Mouse (Mus musculus) MEL (cell line): Measurements from ENCODE around the gene Eif4h. TPM values are rescaled to one million over a fixed set of nuclear protein-coding genes. Genes with fewer than 3 reads are reported as not detected.

ENCODE experiments used
- DNase-seq: peaks from one replicate; pipeline ENCODE4 v3.0.0; 2011; ENCODE audit warnings: low read depth, low spot score
- H3K27ac ChIP-seq: 2 replicates; pipeline ENCODE4 v1.5.1; 2012; ENCODE audit warnings: low read depth, mild to moderate bottlenecking, control low read depth, low read length, moderate library complexity; ENCODE audit not compliant: control insufficient read depth
- H3K27me3 ChIP-seq, 2 experiments: fragments of 150-350 bp in 1 of 2; sonication (generic) in 1 of 2; 2 replicates each; pipeline ENCODE4 v1.6.1; 2012; ENCODE audit warnings: low read length in 2 of 2, mild to moderate bottlenecking in 2 of 2, improper control_type of control experiment in 1 of 2, moderate library complexity in 1 of 2; ENCODE audit not compliant: insufficient read depth in 2 of 2, control insufficient read depth in 1 of 2
- H3K36me3 ChIP-seq, 2 experiments: 2 replicates each; pipeline ENCODE4 v1.6.1; 2012 to 2014; ENCODE audit warnings: low read length in 2 of 2, improper control_type of control experiment in 1 of 2, inconsistent platforms in 1 of 2, mild to moderate bottlenecking in 1 of 2; ENCODE audit not compliant: insufficient read depth in 2 of 2, control insufficient read depth in 1 of 2
- H3K4me1 ChIP-seq, 2 experiments: fragments of 150-350 bp in 1 of 2; sonication (generic) in 1 of 2; 2 replicates each; pipeline ENCODE4 v1.6.1; 2012; ENCODE audit warnings: low read length in 2 of 2, improper control_type of control experiment in 1 of 2, mild to moderate bottlenecking in 1 of 2; ENCODE audit not compliant: insufficient read depth in 2 of 2, control insufficient read depth in 1 of 2
- H3K4me3 ChIP-seq, 2 experiments: fragments of 150-350 bp in 1 of 2; sonication (generic) in 1 of 2; 2 replicates each; pipeline ENCODE4 v1.5.1; 2012; ENCODE audit warnings: low read depth in 2 of 2, low read length in 2 of 2, mild to moderate bottlenecking in 2 of 2, moderate library complexity in 2 of 2, control low read depth in 1 of 2, improper control_type of control experiment in 1 of 2; ENCODE audit not compliant: control insufficient read depth in 1 of 2, insufficient read depth in 1 of 2
- H3K79me2 ChIP-seq: 2 replicates; pipeline ENCODE4 v1.6.1; 2012; ENCODE audit warnings: mild to moderate bottlenecking, low read length, moderate library complexity; ENCODE audit not compliant: control insufficient read depth, poor library complexity, insufficient read depth
- H3K9ac ChIP-seq: 2 replicates; pipeline ENCODE4 v1.6.1; 2012; ENCODE audit warnings: low read depth, mild to moderate bottlenecking, control low read depth, low read length, moderate library complexity; ENCODE audit not compliant: control insufficient read depth, poor library complexity, severe bottlenecking
- H3K9me3 ChIP-seq: fragments of 150-350 bp; sonication (generic); replicated peaks from 2 replicates; pipeline ENCODE4 v1.6.1; 2012; ENCODE audit warnings: mild to moderate bottlenecking, low read length, improper control_type of control experiment, moderate library complexity; ENCODE audit not compliant: insufficient read depth
- BHLHE40 ChIP-seq: IDR thresholded peaks from 2 replicates; pipeline ENCODE4 v1.6.1; 2012; ENCODE audit warnings: low read depth, mild to moderate bottlenecking, inconsistent platforms, low read length, improper control_type of control experiment, borderline replicate concordance
- CHD1 ChIP-seq: IDR thresholded peaks from 2 replicates; pipeline ENCODE4 v1.6.1; 2012; ENCODE audit warnings: low read depth, mild to moderate bottlenecking, inconsistent platforms, low read length, improper control_type of control experiment
- CHD2 ChIP-seq: IDR thresholded peaks from 2 replicates; pipeline ENCODE4 v1.6.1; 2011; ENCODE audit warnings: low read length, improper control_type of control experiment
- E2F4 ChIP-seq: IDR thresholded peaks from 2 replicates; pipeline ENCODE4 v1.6.1; 2011; ENCODE audit warnings: low read depth, low read length, improper control_type of control experiment, borderline replicate concordance
- ELF1 ChIP-seq: IDR thresholded peaks from 2 replicates; pipeline ENCODE4 v1.6.1; 2014; ENCODE audit warnings: low read depth, mild to moderate bottlenecking, inconsistent platforms, low read length, improper control_type of control experiment, moderate library complexity
- ETS1 ChIP-seq: IDR thresholded peaks from 2 replicates; pipeline ENCODE4 v1.6.1; 2012; ENCODE audit warnings: low read depth, mild to moderate bottlenecking, inconsistent platforms, low read length, improper control_type of control experiment, moderate library complexity
- GABPA ChIP-seq: IDR thresholded peaks from 2 replicates; pipeline ENCODE4 v1.6.1; 2012; ENCODE audit warnings: low read depth, mild to moderate bottlenecking, inconsistent platforms, low read length, improper control_type of control experiment, moderate library complexity
- JUND ChIP-seq: IDR thresholded peaks from 2 replicates; pipeline ENCODE4 v1.6.1; 2011; ENCODE audit warnings: low read depth, mild to moderate bottlenecking, improper control_type of control experiment, low read length
- MAFK ChIP-seq: IDR thresholded peaks from 2 replicates; pipeline ENCODE4 v1.6.1; 2011; ENCODE audit warnings: low read depth, mild to moderate bottlenecking, low read length, improper control_type of control experiment, borderline replicate concordance
- MAZ ChIP-seq: IDR thresholded peaks from 2 replicates; pipeline ENCODE4 v1.6.1; 2012; ENCODE audit warnings: low read depth, mild to moderate bottlenecking, inconsistent platforms, low read length, improper control_type of control experiment
- MYC ChIP-seq: IDR thresholded peaks from 2 replicates; pipeline ENCODE4 v1.6.1; 2011; ENCODE audit warnings: low read depth, mild to moderate bottlenecking, low read length, improper control_type of control experiment, moderate library complexity
- NELFE ChIP-seq: IDR thresholded peaks from 2 replicates; pipeline ENCODE4 v1.6.1; 2011; ENCODE audit warnings: low read depth, low read length, improper control_type of control experiment
- POLR2A ChIP-seq, 2 experiments: IDR thresholded peaks; 2 replicates each; pipeline ENCODE4 v1.6.1; 2011 to 2012; ENCODE audit warnings: low read length in 2 of 2, mild to moderate bottlenecking in 2 of 2, control low read depth in 1 of 2, improper control_type of control experiment in 1 of 2, low read depth in 1 of 2, moderate library complexity in 1 of 2; ENCODE audit not compliant: control insufficient read depth in 1 of 2, insufficient read depth in 1 of 2, poor library complexity in 1 of 2
- POLR2AphosphoS5 ChIP-seq: IDR thresholded peaks from 2 replicates; pipeline ENCODE4 v1.6.1; 2012; ENCODE audit warnings: low read depth, borderline replicate concordance, mild to moderate bottlenecking, inconsistent platforms, low read length, moderate library complexity, mixed read lengths
- SIN3A ChIP-seq: IDR thresholded peaks from 2 replicates; pipeline ENCODE4 v1.6.1; 2012; ENCODE audit warnings: low read length, improper control_type of control experiment, inconsistent platforms
- TCF12 ChIP-seq: IDR thresholded peaks from 2 replicates; pipeline ENCODE4 v1.6.1; 2014; ENCODE audit warnings: low read depth, mild to moderate bottlenecking, inconsistent platforms, low read length, improper control_type of control experiment, moderate library complexity
- UBTF ChIP-seq: IDR thresholded peaks from 2 replicates; pipeline ENCODE4 v1.6.1; 2012; ENCODE audit warnings: low read depth, mild to moderate bottlenecking, inconsistent platforms, low read length, improper control_type of control experiment, moderate library complexity, borderline replicate concordance; ENCODE audit not compliant: insufficient read depth
- USF2 ChIP-seq, 2 experiments: IDR thresholded peaks; 2 replicates each; pipeline ENCODE4 v1.6.1; 2011 to 2012; ENCODE audit warnings: improper control_type of control experiment in 2 of 2, low read length in 2 of 2, borderline replicate concordance in 1 of 2, inconsistent platforms in 1 of 2, low read depth in 1 of 2, mild to moderate bottlenecking in 1 of 2; ENCODE audit not compliant: insufficient read depth in 1 of 2
- ZC3H11A ChIP-seq: IDR thresholded peaks from 2 replicates; pipeline ENCODE4 v1.6.1; 2012; ENCODE audit warnings: low read depth, mild to moderate bottlenecking, inconsistent platforms, low read length, improper control_type of control experiment
- ZKSCAN1 ChIP-seq: IDR thresholded peaks from 2 replicates; pipeline ENCODE4 v1.6.1; 2012; ENCODE audit warnings: low read depth, mild to moderate bottlenecking, inconsistent platforms, low read length, improper control_type of control experiment, moderate library complexity
- polyA plus RNA-seq, 2 experiments: library from polyadenylated mRNA; stranded (reverse) in 1 of 2; unstranded in 1 of 2; fragments of >175 nt in 1 of 2; fragments of >200 nt in 1 of 2; gene quantifications; 2 replicates each; pipeline versions ENCODE4 v1.2.1 to v1.2.4; 2012; ENCODE audit warnings: low replicate concordance in 2 of 2, low read depth in 1 of 2; ENCODE audit not compliant: insufficient read length in 2 of 2, insufficient read depth in 1 of 2, missing spikeins in 1 of 2
- total RNA-seq: library from RNA; depleted of rRNA; stranded (reverse); fragments of 300-350 nt; gene quantifications from 2 replicates; pipeline ENCODE4 v1.2.3, GENCODE M21; 2012

Eif4h gene
- total and polyA plus RNA-seq, 3 experiments, result 167 to 515 (median 471) TPM

DNA sequence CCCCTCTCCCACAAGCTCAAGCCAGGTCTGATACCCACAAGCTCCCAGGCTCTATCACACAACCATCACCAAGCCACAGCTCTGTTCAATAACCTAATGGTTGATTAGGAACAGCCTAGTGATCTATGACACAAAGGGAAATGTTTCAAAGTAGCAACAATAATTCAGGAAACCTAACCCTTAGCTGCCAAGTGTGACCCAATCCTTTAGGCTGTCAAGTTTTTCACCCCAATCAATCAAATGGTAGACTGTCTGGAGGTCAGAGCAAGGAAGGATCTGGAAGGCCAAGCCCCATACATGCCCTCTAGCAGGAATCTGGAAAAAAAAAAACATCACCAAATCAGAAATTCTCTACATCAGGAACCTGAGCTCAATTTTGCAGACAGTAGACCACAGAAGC, 8.5 kb downstream of the Eif4h start:
- no peak for TF ChIP-seq GABPA
- TF ChIP-seq ZKSCAN1, result no peak
- no peak for TF ChIP-seq POLR2A (IDR thresholded peaks at IDR 0.05; ENCODE audit: control insufficient read depth in 1 of 2, insufficient read depth in 1 of 2, low read depth in 1 of 2, low read length in 2 of 2, poor library complexity in 1 of 2)
- no peak for TF ChIP-seq CHD2
- TF ChIP-seq MAFK, result no peak
- TF ChIP-seq ETS1, result no peak
- TF ChIP-seq MAZ, result no peak
- TF ChIP-seq UBTF, result no peak
- TF ChIP-seq TCF12, result no peak
- TF ChIP-seq SIN3A, result no peak
- Histone ChIP-seq H3K27me3 (no peaks in the 10 kb centered on the region), H3K36me3 (peaks cover 23 to 61% of the 10 kb centered on the region in 2 experiments), H3K9me3 (no peaks in the 10 kb centered on the region), H3K4me1 (peaks cover 3 to 4% of the 10 kb centered on the region in 2 experiments; a peak in 2 of 4 replicates), H3K4me3 (no peak overlapping the region), H3K79me2 (peaks cover 81% of the 10 kb centered on the region), H3K27ac (no peak overlapping the region), H3K9ac (no peak overlapping the region)
- no peak for DNase-seq

DNA sequence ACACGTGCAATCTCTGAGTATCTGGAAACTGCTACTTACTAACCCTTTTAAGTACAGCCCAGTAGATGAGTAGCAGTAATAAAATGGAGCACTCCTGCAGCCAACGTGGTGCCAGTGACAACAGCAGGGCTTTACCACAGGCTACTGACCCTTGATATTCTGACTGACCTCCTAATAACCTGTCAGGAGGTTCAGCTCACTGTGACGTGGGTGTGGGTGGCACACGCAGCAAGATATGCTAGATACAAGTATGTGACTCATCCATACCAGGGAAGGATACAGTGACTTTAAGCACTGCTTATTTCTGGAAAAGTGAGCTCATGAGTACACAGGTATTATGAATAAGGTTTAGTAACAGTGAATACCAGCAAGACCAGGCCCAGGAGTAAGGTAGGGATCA, 9.8 kb downstream of the Eif4h start:
- Histone ChIP-seq H3K27me3 (no peaks in the 10 kb centered on the region), H3K79me2 (peaks cover 69% of the 10 kb centered on the region), H3K27ac (no peak overlapping the region), H3K4me1 (peaks cover 3% of the 10 kb centered on the region in 2 experiments; a peak in 2 of 4 replicates), H3K9ac (no peak overlapping the region), H3K4me3 (no peak overlapping the region), H3K9me3 (no peaks in the 10 kb centered on the region), H3K36me3 (peaks cover 16 to 61% of the 10 kb centered on the region in 2 experiments)
- TF ChIP-seq POLR2AphosphoS5, result no peak
- no peak for TF ChIP-seq ELF1
- TF ChIP-seq TCF12, result no peak
- no peak for TF ChIP-seq GABPA
- TF ChIP-seq ZC3H11A, result no peak
- no peak for TF ChIP-seq CHD1
- TF ChIP-seq ETS1, result no peak
- no peak for TF ChIP-seq NELFE
- no peak for TF ChIP-seq CHD2
- no peak for TF ChIP-seq MAFK
- no peak for DNase-seq

DNA sequence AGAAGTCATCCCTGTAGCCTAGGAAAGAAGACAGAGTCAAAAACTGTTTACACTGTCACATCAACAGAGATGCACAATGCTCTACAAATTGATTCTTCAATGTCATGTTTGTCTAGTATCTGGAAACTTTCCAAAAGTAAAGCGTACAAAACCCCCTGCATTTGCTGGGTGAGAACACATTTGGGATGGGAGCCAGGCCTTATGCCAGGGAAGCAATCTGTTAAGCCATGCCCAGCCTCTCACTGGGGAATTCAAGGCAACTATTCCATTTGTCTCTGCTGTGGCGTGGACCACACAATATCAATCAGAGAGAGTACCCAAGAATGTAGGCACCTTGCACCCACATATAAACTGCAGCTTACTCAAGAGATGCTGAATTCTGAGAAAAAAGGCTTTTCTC, 17.2 kb downstream of the Eif4h start:
- no peak overlapping the region for H3K4me3 ChIP-seq
- TF ChIP-seq JUND (no peak), POLR2AphosphoS5 (no peak), CHD2 (no peak), MYC (no peak), E2F4 (no peak), MAFK (no peak), USF2 (IDR thresholded peaks at IDR 0.05; ENCODE audit: borderline replicate concordance in 1 of 2, insufficient read depth in 1 of 2, low read depth in 1 of 2, low read length in 2 of 2) (no peak), BHLHE40 (no peak)
- TF ChIP-seq, all 39 proteins: peak for 0
- no peak overlapping the region for H3K9ac ChIP-seq
- H3K27ac ChIP-seq, result no peak overlapping the region
- H3K36me3 ChIP-seq, result peaks cover 0 to 18% of the 10 kb centered on the region in 2 experiments; a peak in 2 of 4 replicates
- peaks cover 2% of the 10 kb centered on the region; the same call in 1 of the 2 replicates for H3K79me2 ChIP-seq
- no peak for DNase-seq
- H3K4me1 ChIP-seq, result no peaks in the 10 kb centered on the region
- H3K27me3 ChIP-seq, result no peaks in the 10 kb centered on the region
- no peaks in the 10 kb centered on the region for H3K9me3 ChIP-seq
